Mouse (Mus musculus) neural tube, embryonic 11.5 days (tissue): Measurements from ENCODE around the gene Elmsan1. TPM values are rescaled to one million over a fixed set of nuclear protein-coding genes. Genes with fewer than 3 reads are reported as not detected.

Source experiments
- ATAC-seq: fragments of 200-750 bp; cut with Nextera tagmentation; 2 replicates; pipeline ENCODE4 v1.8.0; 2017; ENCODE audit warnings: moderate number of reproducible peaks, mild to moderate bottlenecking, moderate TSS enrichment, moderate library complexity; ENCODE audit not compliant: insufficient read depth, low FRiP score, low TSS enrichment
- DNase-seq: peaks from one replicate; pipeline ENCODE4 v3.0.0-alpha.2; 2015; ENCODE audit warnings: low spot score
- H3K27ac ChIP-seq: fragments of 300-500 bp; sonication (generic); 2 replicates; pipeline ENCODE4 v1.5.1; 2014; ENCODE audit warnings: low read depth, mild to moderate bottlenecking, low read length
- H3K27me3 ChIP-seq: fragments of 300-500 bp; sonication (generic); 2 replicates; pipeline ENCODE4 v1.6.1; 2014; ENCODE audit warnings: mild to moderate bottlenecking, low read length, mixed read lengths; ENCODE audit not compliant: control insufficient read depth, insufficient read depth
- H3K36me3 ChIP-seq: fragments of 300-500 bp; sonication (generic); 2 replicates; pipeline ENCODE4 v1.6.1; 2014; ENCODE audit warnings: mild to moderate bottlenecking, low read length, moderate library complexity, mixed read lengths; ENCODE audit not compliant: control insufficient read depth, insufficient read depth
- H3K4me1 ChIP-seq: fragments of 300-500 bp; sonication (generic); 2 replicates; pipeline ENCODE4 v1.6.1; 2014; ENCODE audit warnings: low read length, mixed read lengths; ENCODE audit not compliant: control insufficient read depth, insufficient read depth
- H3K4me2 ChIP-seq: fragments of 300-500 bp; sonication (generic); 2 replicates; pipeline ENCODE4 v1.6.1; 2014; ENCODE audit warnings: low read depth, mild to moderate bottlenecking, moderate library complexity
- H3K4me3 ChIP-seq: fragments of 300-500 bp; sonication (generic); 2 replicates; pipeline ENCODE4 v1.5.1; 2014; ENCODE audit warnings: low read depth, low read length
- H3K9ac ChIP-seq: fragments of 300-500 bp; sonication (generic); 2 replicates; pipeline ENCODE4 v1.6.1; 2014; ENCODE audit warnings: mild to moderate bottlenecking, low read length
- H3K9me3 ChIP-seq: fragments of 300-500 bp; sonication (generic); 2 replicates; pipeline ENCODE4 v1.6.1; 2016; ENCODE audit warnings: low read length; ENCODE audit not compliant: control insufficient read depth
- WGBS: fragments of 180-500 bp; shearing (Covaris S2); extraction: QIAGEN DNeasy Blood & Tissue Kit; methylation state at CpG from one replicate; pipeline ENCODE4 v1.1.7; 2014; 5-methylcytosine and 5-hydroxymethylcytosine counted together
- polyA plus RNA-seq: library from polyadenylated mRNA; unstranded; fragments of >200 nt; fragmentation: Nextera tagmentation; extraction: Ambion mirVana; gene quantifications from 2 replicates; pipeline ENCODE4 v1.2.1, GENCODE M21; 2014

The Elmsan1 gene
- polyA plus RNA-seq, 1 experiment from 2014 or later = 4.4 TPM

DNA sequence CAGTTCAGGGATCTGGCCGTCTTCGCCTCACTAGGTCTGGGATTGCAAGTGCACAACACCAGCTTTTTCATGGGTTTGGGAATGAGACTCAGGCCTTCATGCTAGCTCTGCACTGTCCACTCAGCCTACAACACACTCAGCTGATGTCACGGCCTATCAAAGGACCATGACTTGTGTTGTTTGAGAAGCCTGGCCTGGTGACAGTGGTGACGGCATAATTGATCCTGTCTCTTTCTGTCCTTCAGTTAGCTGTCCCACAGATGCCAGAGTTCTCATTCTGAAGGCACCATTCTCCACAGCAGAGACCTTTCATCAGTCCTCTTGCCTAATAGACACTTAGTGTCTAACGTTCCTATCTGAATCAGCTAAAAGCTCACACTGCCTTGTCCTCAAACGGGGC is 90.1 kb downstream of the Elmsan1 start:
- no peaks in the 10 kb centered on the region for H3K4me1 ChIP-seq
- no peak for DNase-seq
- H3K4me2 ChIP-seq = no peak overlapping the region
- H3K4me3 ChIP-seq = no peak overlapping the region
- no peak overlapping the region for H3K27ac ChIP-seq
- no peaks in the 10 kb centered on the region for H3K9me3 ChIP-seq
- WGBS = 89% methylated on average over 6 of the region's 6 CpGs
- H3K36me3 ChIP-seq = peaks cover 2% of the 10 kb centered on the region; the same call in 1 of the 2 replicates
- H3K9ac ChIP-seq = no peak overlapping the region
- no peaks in the 10 kb centered on the region for H3K27me3 ChIP-seq
- no peak for ATAC-seq

DNA sequence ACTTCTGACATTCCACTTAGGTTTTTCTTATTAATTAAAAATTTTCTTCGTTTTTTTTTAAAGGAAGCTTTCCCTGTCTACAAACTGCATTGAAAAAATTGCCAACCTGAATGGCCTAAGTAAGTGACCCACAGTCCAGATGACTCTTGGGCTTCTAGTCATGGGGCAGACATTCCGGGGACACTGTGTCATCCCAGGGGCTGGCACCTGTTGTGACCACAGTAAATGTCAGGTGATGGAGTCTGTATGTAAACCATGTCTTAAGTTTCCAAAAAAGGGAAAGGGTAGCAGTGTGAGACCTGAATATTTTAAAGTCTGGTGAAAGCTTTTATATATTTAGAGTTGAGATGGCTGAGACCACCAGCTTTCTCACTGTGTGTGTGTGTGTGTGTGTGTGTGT is 91.8 kb downstream of the Elmsan1 start:
- ATAC-seq (no peak), DNase-seq (no peak)
- Histone ChIP-seq H3K27ac (no peak overlapping the region), H3K4me1 (no peaks in the 10 kb centered on the region), H3K4me2 (no peak overlapping the region), H3K9ac (no peak overlapping the region), H3K27me3 (no peaks in the 10 kb centered on the region), H3K4me3 (no peak overlapping the region), H3K36me3 (peaks cover 2% of the 10 kb centered on the region; the same call in 1 of the 2 replicates), H3K9me3 (no peaks in the 10 kb centered on the region)
- 83% methylated on average over 2 of the region's 2 CpGs for WGBS

DNA sequence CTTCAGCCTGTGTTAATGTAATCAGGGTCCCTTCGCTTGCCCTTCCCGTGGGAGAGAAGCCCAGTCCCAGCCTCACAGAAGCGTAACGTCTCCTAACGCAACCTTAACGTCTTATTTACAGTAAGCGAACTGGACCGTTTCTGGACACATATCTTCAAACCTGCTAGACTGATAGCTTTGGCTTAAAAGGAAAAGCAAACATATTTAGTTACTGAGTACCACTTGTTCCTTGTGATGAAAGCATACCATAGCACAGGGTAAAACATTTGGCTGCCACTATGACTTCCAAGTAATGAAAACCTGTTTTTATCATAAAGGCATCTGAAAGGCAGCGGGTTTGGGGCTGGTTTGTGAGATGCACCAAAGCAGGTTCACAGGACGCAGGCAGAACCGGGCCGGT is 92.8 kb downstream of the Elmsan1 start:
- Histone ChIP-seq H3K4me3 (no peak overlapping the region), H3K9ac (no peak overlapping the region), H3K4me2 (no peak overlapping the region), H3K9me3 (no peaks in the 10 kb centered on the region), H3K27ac (no peak overlapping the region), H3K36me3 (no peaks in the 10 kb centered on the region; the same call in 1 of the 2 replicates), H3K4me1 (no peaks in the 10 kb centered on the region), H3K27me3 (no peaks in the 10 kb centered on the region)
- WGBS = 75% methylated on average over 12 of the region's 12 CpGs
- ATAC-seq (no peak), DNase-seq (no peak)

DNA sequence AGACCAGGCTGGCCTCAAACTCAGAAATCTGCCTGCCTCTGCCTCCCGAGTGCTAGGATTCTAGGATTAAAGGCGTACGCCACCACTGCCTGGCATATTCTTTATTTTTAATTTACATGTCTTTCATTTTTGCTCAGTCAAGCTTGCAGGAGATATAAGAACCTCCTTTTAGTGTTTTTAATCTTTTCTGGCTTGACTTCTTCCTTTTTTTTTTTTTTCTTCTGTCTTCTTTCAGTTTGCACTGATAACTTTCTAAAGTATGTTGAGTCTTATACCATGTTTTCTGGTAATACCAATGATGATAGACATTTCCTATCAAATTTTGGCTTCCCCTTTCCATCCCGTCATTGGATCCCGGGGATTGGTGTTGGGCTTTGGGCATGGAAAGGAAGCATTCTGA is 99.1 kb downstream of the Elmsan1 start:
- H3K27me3 ChIP-seq = no peaks in the 10 kb centered on the region
- no peak overlapping the region for H3K27ac ChIP-seq
- ATAC-seq = no peak
- DNase-seq = no peak
- no peak overlapping the region for H3K4me3 ChIP-seq
- no peak overlapping the region for H3K9ac ChIP-seq
- H3K4me2 ChIP-seq = no peak overlapping the region
- 88% methylated on average over 5 of the region's 5 CpGs for WGBS
- H3K4me1 ChIP-seq = no peaks in the 10 kb centered on the region
- no peaks in the 10 kb centered on the region for H3K9me3 ChIP-seq
- no peaks in the 10 kb centered on the region for H3K36me3 ChIP-seq

DNA sequence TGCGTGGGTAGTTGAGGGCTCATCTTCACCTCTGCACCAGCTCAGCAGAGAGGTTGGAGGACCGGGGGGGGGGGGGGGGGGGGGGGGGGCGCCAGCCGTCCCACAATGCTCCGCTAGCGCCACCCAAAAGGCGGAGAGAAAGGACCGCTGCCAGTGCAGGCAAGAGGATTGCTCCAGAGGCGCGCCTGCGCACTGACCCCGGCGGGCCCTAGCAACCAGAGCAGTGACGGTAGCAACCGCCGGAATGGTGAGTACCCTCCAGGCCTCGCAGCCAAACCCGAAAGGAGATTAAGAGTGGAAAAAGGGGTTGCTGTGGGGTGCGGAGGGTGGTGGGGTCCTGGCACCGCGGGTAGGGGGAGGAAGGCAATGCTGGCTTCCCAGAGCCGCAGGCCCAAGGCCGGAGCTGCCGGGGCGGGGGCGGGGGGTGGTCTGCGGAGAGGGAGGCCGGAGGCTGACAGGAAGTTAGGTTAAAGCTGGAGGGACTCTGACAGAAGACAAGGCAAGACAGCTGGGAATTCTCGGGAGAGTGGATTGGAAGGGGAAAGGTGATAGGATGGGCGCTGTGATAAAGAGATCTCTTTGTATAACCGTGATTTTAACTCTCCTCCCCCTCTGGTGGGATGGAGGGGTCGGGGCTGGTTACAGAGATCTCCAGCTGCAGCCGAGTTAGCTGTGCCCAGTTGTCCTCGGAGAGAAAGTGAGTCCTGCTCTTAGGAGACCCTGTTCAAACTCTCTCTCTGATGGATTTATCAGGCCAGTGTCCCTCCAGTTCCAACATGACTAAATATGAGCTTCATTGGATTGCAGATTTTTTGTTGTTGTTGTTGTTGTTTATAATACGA is 104.3 kb downstream of the Elmsan1 start, which contains the start of gene Dnal1:
Gene Dnal1 (plus strand): TSS at position 214 of the 842 bp plus-strand sequence.
- Histone ChIP-seq H3K9ac (peak within 1 kb of the TSS; percentile 59), H3K4me2 (peak within 1 kb of the TSS; percentile 46), H3K27ac (no peak within 1 kb of the TSS), H3K4me3 (peak within 1 kb of the TSS; percentile 73), H3K27me3 (no peaks in the 10 kb centered on the region), H3K9me3 (no peaks in the 10 kb centered on the region), H3K36me3 (no peaks in the 10 kb centered on the region), H3K4me1 (no peaks in the 10 kb centered on the region)
- WGBS = 2% methylated on average over 31 of the region's 35 CpGs
- DNase-seq (peak; percentile 93), ATAC-seq (peak; percentile 91)

DNA sequence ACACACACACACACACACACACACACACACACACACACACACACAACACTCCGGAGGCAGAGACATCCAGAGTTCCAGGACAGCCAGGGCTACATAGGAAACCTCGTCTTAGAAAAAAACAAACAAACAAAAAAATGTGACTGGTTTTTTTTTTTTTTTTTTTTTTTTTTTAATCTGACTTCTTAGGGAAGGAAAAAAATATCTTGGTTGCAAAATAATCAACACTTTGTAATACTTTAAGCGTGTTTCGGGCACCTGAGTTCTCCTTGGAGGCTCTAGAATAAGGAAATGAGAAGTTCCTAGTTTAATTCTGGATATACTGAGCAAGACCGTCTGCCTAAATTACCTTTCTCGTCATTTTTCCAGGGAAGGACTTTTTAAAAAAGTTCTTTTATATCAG is 105.0 kb downstream of the Elmsan1 start:
- no peak for DNase-seq
- Histone ChIP-seq H3K27ac (no peak overlapping the region), H3K4me3 (peak overlapping the region; percentile 73), H3K36me3 (no peaks in the 10 kb centered on the region), H3K4me1 (no peaks in the 10 kb centered on the region), H3K4me2 (peak overlapping the region; percentile 46), H3K9ac (no peak overlapping the region), H3K27me3 (no peaks in the 10 kb centered on the region), H3K9me3 (no peaks in the 10 kb centered on the region)
- 61% methylated on average over 6 of the region's 6 CpGs for WGBS
- no peak for ATAC-seq

DNA sequence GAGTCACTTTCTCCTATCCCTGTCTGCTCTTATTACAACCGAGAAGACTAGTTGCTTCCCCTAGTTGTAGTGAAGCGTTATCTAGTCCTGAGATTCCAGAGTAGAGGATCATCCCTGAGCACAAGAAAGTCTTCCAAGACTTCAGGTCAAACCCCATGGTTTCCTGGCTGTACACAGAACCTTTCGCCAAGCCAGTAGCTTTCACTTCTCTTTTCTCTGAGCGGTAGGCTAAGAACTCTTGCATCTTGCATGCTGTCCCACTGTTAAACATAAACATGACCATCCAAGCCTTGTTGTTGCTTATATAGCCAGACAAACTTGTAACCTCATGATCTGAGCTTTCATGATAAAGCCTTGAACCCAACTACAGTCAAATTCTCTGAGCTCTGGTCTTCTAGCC is 107.9 kb downstream of the Elmsan1 start:
- Histone ChIP-seq H3K36me3 (no peaks in the 10 kb centered on the region), H3K27ac (no peak overlapping the region), H3K4me2 (no peak overlapping the region), H3K4me3 (no peak overlapping the region), H3K9ac (no peak overlapping the region), H3K9me3 (no peaks in the 10 kb centered on the region), H3K27me3 (no peaks in the 10 kb centered on the region), H3K4me1 (no peaks in the 10 kb centered on the region)
- WGBS = 90% methylated on average over 4 of the region's 4 CpGs
- ATAC-seq (no peak), DNase-seq (no peak)

DNA sequence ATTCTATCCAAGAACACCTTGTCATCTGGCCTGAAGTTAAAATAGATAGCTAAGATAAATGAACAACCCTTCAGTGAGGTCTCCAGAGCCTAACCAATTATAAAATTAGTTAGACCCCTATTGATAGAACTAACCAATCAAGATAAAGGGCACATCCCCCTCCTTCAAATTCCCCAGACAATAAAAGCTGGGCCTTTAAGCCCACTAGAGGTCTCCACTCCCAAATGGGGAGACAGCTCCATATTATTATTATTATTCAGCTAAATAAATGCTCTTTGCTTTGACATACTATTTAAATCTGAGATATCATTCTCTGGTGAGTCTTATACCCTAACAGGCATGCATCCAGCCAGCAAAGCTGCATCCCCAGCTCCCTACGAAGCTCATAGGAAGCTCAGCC is 108.8 kb downstream of the Elmsan1 start:
- Histone ChIP-seq H3K4me2 (no peak overlapping the region), H3K27me3 (no peaks in the 10 kb centered on the region), H3K9me3 (no peaks in the 10 kb centered on the region), H3K9ac (no peak overlapping the region), H3K4me3 (no peak overlapping the region), H3K36me3 (no peaks in the 10 kb centered on the region), H3K27ac (no peak overlapping the region), H3K4me1 (no peaks in the 10 kb centered on the region)
- ATAC-seq (no peak), DNase-seq (no peak)
- 86% methylated on average over 1 of the region's 1 CpGs for WGBS

DNA sequence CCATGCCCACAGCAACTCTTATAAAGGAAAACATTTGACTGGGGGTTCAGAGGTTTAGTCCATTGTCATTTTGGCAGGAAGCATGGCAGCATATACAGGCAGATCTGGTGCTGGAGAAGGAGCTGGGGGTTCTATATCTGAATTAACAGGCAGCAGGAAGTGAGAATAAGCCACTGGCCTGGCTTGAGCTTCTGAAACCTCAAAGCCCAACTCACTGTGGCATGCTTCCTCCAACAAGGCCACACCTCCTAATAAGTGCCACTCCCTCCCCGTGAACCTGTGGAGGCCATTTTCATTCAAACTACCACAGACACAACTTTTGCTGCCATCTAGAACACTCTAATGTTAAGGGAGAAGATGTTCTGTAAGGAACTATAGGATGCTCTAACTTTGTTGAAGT is 111.0 kb downstream of the Elmsan1 start:
- no peak overlapping the region for H3K4me3 ChIP-seq
- H3K4me1 ChIP-seq = no peaks in the 10 kb centered on the region
- H3K9ac ChIP-seq = no peak overlapping the region
- 64% methylated on average over 1 of the region's 1 CpGs for WGBS
- ATAC-seq (no peak), DNase-seq (no peak)
- no peak overlapping the region for H3K27ac ChIP-seq
- no peak overlapping the region for H3K4me2 ChIP-seq
- H3K9me3 ChIP-seq = no peaks in the 10 kb centered on the region
- H3K27me3 ChIP-seq = no peaks in the 10 kb centered on the region
- H3K36me3 ChIP-seq = no peaks in the 10 kb centered on the region
